Mouse (Mus musculus) cerebellum, postnatal 4 days (tissue): ENCODE results near the gene Ehd2.

Experiments used
- DNase-seq, 2 experiments: peaks; one replicate each; pipeline ENCODE4 v3.0.0; 2022; ENCODE audit warnings: low spot score in 2 of 2, mixed read lengths in 1 of 2

Ehd2 gene

DNA sequence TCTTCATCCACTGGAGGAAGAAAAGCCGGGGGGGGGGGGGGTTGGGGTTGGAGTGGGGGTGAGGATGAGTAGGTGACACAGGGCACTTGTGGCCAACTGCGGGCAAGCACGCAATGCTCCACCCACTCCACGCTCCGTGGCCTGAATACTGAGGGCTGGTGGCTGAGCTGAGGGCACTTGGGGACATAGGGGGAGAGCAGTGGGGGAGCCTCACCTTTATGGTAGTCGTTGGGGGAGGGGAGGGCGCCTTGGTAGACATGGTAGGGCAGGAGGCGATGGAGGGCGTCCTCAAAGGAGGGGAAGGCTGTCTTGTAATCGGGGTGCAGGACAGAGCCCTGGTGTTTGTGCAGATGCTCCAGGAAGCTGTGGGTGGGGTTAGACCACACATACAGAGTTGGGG is 8.1 kb upstream of the Ehd2 start:
- DNase-seq, result no peak

DNA sequence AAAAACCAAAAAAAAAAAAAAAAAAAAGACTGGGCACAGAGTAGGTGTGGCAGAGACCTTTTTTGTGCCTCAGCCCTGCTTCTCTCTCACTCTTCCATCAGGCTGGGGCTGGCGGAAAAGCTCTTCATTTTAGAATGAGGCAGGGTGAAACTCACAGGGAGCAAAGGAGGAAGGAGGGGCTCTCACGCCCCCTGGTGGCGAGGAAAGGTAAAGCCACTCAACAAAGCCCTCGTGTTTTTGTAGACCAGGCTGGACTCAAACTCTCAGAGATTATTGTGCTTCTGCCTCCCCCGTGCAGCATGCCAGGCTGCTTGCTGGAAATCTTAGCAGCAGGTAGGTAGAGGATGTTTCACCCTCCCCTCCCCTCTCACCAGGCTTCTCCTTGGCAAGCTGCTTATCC is 7.3 kb upstream of the Ehd2 start:
- peak in 1 of 2 experiments; percentile 62 for DNase-seq

DNA sequence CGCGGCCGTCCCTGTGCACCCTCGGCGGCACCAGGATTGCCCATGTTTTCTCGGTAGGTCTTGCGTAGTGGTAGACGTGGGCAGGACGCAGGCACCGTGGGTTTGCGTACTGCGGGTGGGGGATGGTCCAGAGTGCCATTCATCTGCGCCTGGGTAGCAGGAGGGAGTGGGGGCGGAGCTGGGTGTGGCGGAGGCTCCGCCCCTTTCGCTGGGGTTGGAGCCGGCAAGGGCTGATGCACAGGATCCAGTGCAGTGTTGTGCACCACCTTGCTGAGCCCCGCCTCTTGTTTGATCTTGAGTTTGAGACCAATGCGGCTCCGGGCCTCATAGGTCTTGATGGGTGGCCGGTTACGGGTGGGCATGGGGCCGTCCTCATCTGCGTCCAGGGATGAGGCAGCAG is 4.9 kb upstream of the Ehd2 start:
- no peak for DNase-seq

DNA sequence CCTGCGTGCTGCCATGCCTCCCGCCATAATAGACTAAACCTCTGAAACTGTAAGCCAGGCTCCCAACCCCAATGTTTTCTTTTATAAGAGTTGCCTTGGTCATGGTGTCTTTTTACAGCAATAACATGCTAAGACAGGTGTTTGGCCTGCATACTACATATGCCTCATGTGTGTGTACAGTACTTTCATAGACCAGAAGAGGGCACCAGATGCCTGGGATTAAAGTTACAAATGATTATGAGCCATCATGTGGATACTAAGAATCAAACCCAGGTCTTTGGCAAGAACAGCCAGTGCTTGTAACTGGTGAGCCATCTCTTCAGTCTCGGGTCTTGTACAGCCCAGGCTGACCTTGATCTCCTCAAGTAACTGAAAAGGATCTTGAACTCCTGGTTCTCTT is 2.3 kb upstream of the Ehd2 start:
- DNase-seq, result no peak

DNA sequence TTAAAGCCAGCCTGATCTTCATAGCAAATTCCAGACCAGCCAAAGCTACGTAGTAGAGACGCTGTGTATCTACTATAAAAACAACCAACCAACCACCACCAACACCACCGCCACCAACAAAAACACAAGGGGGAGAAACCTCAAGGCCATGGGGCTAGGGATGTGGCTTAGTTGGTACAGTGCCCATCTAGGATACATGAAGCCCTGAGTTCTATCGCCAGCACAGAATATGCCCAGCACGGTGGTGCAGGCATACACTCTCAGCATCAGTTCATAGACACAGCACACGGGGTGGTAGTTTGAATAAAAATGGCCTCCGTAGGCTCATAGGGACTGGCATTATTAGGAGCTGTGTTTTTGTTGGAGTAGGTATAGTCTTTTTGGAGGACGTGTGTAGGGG is 955 bp upstream of the Ehd2 start:
- no peak for DNase-seq

DNA sequence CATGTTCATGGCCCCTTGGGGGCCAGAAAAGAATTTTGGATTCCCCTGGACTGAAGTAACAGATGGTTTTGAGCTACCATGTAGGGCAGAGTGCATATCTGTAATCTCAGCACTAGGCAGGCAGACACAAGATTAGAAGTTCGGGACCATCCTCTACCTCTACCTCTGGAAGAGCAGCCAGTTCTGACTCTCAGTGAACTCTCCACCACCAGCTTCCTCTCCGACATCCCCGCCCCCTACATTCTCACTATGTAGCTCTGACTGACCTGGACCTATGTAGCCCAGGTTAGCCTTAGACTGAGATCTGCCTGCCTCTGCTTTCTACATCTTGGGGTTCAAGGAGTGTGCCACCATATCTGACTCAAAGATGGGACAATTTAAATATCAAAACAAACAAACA is 878 bp downstream of the Ehd2 start:
- DNase-seq, result no peak

DNA sequence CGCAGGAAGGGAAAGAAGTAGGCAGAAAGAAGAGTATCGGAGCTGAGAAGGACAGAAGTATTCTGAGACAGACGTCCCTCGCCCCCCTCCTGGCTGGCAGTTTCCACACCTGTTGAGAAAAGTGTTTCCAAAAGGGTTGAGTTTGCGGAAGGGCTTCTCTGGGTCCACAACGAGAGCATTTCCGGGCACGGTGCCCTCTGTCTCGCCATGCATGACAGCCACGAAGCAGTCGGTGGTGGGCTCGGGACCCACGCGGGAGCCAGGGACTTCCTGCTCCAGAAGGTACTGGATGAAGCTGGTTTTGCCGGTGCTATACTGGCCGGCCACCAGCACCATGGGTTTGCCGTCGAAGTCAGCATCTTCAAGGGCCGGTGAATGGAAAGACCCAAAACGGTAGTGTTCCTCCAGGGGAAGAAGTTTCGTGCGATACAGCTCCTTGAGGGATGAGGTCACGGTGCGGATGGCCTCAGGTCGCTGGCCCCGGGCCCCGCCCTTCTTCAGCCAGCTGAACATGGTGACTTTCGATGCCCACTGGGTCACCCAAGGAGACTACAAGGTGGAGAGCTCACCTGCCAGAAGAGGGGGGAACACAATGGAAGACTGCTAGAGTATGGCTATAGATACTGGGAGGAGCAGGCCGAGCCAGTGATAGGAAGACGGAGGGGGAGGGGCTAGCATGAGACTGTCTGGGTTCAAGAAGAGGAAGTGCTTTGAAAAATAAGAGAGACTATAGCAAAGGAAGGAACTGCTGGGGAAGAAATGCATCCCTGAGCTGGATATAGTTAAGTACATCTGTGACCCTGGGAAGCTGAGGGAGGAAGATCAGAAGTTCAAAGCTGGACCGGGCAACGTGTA is 3.3 kb downstream of the Ehd2 start:
- no peak for DNase-seq

DNA sequence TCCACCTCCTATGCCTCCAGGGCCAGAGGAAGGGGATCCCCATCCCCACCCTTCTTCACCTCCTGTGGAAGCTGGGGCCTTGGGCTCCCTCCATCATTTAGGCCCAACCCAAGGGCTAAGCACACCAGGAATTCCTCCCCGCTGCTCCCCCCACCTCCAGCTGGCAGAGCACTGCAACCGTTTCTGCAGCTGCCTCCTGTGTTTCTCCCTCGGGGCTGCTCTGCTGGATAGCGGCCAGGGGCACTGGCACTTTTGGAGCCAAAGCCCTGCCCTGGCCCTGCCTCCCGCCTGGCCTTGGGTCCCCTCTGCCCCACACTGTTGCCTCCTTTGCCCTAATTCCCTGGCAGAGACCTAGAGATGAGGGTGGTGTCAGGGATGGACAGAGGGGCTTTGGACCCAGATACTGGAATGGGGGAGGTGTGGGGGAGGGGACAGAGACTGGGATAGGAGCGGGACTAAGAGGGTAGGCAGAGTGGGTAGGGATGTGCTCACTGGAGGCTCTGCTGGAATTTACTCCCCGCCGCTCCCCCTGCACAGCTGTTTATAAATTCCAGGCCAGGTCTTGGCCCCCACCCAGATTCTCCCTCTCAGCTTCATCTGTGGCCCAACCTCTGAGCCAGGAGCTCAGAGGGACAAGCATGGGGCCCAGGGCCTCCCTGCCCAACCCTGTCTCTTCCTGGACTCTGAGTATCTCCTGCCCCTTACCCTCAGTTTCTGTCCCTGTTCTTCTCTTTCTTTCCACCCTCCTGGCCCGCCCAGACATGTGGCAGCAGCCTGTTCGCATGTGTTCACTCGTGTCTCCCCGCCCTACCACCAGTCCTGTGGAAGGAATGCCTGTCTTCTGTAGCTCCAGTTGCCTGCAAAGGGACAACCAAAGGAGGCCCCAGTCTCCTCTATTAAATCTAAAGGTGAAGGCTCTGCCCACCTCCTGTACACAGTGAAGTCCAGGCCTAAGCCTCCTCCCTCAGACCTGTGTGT is 4.8 kb downstream of the Ehd2 start:
- DNase-seq, result peak in 1 of 2 experiments; percentile 48

DNA sequence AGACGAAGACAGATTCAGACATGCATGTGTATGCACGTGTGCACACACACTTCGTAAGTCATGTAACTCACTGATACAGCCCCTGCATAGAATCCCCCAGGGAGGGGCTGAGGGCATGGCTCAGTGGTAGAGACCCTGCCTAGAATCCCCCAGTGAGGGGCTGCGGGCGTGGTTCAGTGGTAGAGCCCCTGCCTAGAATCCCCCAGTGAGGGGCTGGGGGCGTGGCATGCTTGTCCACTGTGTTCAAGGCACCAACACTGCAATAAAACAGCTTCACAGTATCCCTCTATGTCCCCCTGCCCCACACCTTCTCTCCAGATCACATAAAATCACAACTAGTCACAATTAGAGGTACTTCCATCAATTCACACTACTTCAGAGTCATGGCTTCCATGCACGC is 5.6 kb downstream of the Ehd2 start:
- DNase-seq, result no peak

DNA sequence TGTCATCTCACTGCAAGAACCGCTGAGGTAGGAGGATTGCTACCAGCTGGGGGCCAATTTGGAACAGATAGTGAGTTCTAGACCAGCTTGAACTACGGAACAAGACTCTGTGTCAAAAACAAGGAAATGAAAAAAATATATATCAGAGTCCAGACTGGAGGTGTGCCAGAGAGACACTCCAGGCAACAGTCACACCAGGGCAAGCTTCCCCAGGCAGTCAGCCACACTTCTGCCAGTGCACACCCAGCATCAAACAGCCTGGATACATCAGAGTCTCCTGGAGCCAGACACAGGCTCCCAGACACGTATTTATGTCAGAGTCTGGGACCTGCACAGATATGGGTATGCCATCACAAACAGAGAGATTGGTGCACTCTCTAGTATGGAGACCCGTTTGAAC is 6.1 kb downstream of the Ehd2 start:
- no peak for DNase-seq

DNA sequence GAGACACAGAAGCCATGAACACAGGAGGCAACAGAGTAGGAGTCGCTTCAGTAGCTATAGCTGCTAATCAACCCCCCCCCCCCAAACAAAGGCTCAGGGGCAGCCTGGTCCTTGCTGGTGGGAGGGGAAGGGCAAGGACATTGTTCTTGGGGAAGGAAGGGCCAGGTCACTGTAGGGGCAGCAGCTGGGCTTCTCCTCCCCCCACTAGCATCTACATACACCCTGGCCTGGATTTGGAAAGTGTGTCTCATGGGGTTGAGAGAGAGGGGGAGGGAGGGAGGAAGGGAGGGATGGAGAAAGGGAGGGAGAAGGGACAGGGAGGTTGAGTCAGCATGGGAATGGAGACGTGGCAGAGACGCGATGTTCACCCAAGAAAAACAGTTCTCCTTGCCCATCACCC is 6.7 kb downstream of the Ehd2 start:
- no peak for DNase-seq

DNA sequence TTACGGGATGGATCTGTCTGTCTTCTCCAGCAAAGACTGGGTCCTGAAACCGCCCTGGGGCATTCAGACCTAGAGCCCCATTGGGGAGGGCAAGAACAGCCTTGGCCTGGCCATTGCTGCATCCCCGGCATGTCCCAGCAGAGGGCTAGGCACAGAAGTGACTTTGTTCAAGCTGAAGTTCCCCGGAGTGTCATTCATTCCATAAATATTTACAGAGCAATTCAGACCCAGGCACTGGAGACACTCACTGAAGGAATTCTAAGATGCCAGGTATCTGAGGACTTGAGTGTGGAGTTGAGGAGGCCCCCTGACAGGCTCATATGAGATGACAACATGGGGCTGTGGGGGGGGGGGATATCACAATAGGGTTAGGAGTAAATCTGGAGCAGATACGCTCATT is 11.2 kb downstream of the Ehd2 start:
- no peak for DNase-seq

DNA sequence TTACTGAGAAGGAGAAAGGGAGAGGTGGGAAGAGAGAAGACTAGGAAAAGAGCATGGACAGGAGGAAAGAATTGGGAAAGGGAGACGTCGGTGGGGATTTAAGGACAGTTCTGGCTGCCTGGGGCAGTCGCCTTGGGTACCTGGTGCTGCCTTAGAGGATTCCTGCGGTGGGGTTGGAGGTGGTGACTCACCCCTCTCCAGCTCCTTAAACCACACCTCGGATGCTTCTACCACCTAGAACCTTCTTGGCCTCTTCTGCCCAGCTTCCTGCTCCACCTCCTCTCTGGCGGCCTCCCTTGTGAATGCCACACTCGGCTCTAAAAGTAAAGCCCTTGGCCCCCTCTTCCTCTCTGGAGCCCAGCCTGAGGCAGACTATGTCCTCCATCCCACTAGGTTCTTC is 11.9 kb downstream of the Ehd2 start:
- no peak for DNase-seq

DNA sequence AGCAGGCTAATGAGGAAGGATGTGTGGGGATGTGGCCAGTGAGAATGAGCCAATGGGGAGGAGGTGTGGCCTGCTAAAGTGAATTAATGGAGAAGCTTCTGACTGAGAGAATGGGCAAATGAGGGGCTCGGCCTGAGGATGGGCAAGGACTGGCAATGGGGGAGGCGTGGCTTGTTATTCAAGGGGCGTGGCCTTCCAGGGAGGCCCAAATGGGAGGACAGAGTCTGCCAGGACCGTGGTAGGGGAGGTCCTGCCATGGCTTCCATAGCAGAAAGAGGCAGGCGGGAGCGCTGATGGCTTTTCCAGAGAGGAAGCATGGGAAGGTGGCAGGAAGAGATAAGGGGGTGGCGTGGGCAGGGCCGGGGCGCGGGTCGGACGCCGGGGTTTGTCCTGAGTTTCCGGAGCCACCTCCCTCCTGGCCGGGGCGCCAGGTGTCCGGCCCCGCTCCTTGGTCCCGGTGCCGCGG is 12.4 kb downstream of the Ehd2 start:
- no peak for DNase-seq

DNA sequence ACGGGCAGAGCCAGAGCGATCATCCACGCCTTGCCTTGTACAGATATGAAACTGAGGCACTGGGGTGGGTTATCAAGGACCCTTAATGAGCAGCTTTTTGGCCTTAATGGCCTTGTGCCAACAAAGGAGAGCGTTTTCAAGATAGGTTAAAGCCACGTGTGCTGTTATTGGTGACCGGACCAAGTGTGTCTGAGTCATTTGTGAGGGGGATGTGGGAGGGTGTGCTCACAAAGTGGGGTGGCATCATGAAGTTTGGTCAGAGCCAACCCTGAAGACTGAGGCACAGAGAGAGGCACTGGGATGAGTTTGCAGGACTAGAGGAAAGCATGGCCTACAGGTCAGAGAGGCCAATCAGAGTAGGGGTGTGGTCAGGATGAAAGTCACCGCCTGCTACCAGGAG is 12.9 kb downstream of the Ehd2 start:
- DNase-seq, result no peak

DNA sequence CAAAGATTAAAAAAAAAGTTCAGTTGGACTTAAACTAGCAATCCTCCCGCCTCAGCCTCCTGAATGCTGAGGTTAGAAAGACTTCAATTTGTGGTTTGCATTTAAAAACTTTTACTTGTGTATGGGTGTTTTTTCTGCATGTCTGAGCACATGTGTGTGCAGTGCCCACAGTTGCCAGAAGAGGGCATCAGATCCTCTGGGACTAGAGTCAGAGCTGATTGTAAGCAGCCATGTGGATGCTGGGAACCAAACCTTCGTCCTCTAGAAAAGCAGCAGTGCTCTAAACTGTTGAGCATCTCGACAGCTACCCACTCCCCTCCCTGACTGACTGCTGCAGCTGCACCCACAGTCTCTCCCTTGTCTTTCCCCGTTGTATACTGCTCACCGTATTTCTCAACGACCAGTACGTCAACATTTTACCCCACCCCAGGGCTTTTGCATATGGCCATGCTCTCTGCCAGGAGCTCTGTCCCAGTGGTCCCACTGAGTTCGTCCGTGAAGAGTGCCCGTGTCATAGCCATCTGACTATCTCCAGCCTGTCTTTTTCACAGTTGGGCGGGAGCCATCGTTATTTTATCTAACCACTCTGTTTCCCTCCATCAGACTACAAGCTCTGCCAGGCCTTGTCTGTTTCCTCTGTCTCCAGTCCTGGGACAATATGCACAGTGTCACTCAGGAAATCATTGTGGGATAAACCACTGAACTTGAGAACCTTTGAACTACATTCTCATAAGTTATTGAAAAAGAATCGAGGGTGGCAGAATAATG is 13.9 kb downstream of the Ehd2 start:
- DNase-seq, result no peak

DNA sequence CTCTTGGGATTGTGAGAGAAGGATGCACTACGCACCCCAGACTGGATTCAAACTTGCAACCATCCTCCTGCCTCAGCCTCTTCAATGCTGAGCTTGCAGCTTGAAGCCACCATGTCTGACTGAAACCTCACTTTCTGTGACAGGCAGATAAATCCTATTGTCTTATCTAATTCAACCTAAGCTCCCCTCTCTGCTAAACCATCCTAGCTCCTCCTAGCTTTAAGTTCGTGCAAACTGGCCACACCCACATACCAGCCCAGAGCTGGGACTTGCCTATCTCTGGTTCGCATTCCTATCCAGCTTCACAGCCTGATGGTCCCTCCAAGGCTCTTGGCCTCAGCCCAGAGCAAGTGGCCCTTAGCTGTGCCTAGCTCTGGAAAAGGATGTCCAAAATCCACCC is 15.0 kb downstream of the Ehd2 start:
- DNase-seq, result no peak

DNA sequence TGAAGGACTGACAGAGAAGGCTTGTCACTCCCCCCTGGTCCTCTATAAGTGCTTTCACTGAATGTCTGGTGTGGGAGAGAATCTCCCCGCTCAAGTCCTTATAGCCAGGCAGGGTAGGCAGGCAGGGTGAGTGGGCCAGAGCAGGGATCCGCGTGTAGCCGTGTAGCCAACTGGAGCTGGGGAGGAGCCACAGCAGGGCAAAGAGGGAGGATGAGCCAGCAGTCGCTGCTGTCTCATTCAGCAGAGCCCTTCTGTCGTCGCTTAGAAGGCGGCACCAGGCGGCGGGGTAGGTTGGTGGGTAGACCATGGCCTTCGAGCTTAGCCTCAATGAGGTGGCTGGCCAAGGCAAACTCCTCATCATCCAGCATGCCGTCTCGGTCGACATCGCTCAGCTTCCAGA is 17.4 kb downstream of the Ehd2 start:
- DNase-seq, result no peak

DNA sequence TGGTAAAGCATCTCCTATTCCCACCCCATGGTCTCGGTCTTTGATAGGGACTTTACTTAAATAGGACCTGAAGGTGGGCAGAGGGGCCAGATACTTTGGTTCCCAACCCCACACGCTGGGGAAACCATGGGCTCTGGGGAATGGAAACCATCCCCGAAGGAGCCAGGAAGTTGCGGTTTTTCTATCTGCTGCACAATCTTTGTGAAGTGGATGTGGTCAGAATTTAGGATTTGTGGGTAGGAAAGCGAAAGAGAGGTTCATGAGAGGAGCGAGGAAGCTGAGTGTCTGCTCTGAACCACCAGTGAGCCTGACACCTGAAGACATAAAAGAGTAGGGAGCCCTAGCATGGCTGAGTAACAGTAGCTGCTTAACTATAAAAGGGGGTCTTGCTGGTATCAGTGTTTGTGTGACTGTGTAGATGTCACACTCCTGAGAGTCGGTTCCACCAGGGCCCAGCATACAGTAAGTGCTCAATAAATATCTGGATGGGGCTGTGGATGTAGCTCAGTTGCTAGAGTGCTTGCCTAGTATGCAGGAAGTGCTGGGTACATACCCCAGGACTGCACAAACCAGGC is 18.1 kb downstream of the Ehd2 start:
- DNase-seq, result no peak

DNA sequence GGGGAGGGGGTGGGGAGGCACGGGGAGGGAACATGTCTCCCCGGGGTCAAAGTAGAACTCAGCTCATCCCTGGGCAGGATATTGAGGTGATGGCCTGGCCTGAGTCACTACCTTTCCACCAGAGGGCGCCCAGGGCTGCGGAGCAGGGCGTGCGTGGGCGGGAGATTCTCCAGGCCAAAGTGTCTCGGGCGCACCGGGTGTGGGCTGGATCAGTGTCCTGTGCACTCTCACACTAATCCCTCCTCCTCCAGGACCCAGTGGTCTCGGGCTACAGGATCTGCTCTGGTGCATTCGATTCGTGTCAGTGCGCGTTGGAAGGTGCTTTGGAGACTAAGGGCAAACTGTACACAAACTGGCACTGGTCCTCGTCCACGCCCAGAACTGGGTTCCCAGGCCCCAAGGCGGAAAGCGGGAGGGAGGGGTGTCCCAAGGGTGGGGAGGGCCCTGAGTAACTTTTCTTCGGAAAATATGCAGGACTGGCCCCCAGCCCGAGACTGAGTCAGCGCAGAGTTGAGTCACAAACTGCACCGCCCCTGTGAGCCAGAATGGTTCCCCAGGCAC is 18.9 kb downstream of the Ehd2 start:
- DNase-seq, result peak in 1 of 2 experiments; percentile 63

DNA sequence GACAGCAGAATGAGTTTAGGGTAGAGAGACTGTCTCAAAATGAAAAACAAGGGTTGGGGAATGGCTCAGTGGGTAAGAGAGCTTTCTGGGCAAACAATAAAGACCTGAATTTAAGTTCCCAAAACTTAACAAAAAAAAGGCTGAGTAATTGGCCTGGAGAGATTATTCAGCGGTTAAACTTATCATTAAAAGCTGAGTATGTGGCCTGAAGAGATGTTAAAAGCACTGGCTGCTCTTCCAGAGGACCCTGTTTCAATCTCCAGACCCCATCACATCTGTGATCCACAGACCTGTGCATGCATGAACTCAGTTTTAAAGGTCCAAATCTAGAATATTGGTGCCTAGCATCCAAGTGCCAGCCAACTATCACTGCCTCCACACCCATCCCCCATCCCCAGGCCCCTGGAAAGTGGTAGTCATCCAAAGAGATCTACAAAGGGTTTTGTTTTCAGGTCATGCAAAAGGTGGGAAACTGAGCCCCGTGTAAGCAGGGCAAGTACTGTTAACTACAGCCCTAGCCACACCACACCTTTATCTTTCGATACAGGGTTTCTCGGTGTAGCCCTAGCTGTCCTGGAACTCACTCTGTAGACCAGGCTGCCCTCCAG is 19.6 kb downstream of the Ehd2 start:
- DNase-seq, result no peak
